Mouse (Mus musculus): ENCODE data around the gene Gmfg. TPM values are rescaled to one million over a fixed set of nuclear protein-coding genes. Genes with fewer than 3 reads are reported as not detected.

The Gmfg gene
- 466 TPM for polyA plus RNA-seq (2017; shearing (Covaris generic))

DNA sequence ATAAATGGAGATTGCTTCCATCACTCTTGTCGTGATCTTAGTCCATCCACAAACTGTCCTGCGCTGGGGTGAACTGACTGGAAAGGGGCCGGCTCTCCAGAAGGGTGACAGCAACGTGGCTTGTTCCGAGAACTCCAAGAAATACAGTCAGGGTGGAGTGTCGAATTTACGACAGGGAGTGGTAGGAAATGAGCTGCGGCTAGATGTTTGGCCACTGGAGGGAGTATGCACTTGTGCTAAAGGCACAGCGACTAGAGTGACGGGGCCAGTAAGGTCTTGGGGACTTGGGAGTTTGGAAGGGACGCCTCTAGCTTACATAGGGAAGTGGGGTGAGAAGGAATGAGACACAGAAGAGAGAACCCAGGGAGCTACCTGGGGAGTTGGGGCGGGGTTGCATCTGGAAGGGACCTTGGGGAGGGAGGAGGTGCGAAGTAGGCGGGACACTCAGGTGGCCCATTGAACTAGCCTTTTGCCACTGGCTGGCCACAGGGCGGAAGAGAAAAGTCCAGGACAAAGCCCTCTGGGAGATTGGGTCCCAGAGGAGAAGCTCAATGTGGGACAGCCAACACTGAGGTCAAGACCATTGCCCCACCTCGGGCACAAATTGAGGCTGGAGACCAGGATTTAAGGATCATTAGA lies at the start of gene Gmfg:
Gene Gmfg (plus strand): TSS at position 516 of the 639 bp plus-strand sequence.

DNA sequence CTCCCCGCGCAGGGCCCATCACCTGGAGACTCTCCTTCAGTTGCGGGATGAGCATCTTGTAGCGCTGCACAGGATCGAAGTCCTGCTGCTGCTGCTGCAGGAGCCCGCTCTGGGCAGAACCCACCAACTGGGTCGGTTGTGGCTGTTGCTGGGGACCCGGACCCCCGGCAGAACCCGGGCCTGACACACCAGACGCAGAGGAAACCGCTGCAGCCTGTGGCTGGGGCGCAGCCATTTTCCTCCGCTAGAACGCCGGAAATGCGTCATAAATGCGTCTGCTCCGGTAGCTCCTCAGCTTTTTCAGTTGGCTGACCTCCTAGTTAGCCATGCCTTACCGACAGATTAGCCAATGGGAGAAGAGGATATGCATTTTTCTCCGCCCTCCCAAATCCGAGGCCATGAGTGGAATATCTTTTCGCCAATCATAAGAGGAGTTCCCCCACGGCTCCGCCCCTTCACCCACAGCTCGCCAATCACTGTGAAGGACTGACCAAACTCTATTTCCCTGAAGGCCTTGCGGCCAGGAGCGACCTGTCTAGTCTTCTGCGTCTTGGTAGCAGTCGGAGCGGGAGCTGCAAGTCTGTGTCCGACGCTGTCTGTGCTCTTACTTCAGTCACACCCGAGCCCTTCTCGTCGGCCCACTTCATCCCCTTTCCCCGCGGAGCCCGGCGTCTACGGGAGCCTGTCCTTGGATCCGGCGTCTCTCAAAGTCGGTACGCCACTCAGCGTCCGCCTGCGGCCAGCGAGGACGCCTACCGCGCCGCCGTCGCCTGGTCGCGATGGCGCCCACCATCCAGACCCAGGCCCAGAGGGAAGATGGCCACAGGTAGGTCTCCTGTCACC lies 44.6 kb upstream of the Gmfg start, which contains the start of the genes Med29 and Paf1:
Gene Med29 (minus strand): TSS at position 280 of the 843 bp plus-strand sequence.
Gene Paf1 (plus strand): TSS at position 523 of the 843 bp plus-strand sequence.

DNA sequence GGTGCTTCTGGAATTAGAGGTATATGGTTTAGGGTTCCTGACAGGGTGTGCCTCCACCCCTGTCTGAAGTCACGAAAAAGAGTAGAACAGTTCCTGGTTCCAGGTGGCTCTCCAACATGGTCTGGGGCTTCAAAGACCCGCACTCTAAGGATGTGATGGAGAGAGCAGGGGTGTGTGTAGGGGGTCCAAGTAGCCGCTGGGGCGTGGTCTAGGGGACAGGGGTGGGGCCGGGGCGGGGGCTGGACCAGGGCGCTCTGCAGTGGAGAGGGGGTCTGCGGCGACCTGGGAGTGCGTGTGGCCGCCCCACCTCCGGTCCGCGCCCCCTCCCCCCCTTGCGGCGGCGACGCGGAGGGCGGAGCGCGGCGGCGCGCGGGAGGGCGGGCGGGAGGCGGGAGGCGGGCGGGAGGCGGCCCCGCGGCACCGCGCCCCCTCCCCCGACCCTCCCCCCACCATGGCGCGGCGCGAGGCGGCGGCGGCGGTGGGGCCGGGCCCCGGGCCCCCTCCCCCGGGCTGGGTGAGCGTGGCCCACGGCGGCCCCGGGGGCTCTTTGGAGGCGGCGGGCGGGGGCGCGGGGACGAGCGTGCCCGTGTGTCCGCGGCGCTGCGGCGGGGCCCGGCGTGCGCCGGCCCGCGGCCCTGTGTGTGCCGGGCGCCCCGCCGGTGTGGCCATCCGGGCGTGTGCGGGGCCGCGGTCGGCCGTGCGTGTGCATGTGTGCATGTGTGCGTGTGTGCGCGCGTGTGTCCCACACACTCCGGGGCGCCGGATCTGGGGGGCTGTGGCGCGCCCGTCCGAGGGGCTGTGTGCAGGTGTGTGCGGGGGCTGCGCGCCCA lies 14.5 kb downstream of the Gmfg start, which contains the start of gene Lrfn1:
Gene Lrfn1 (plus strand): TSS at position 450 of the 830 bp plus-strand sequence.

Other genes starting within 250 kb of the Gmfg start
- gene Eid2, start 169.6 kb upstream of the Gmfg start, polyA plus RNA-seq (2017; shearing (Covaris generic)) = not detected
- gene Eid2b, start 159.7 kb upstream of the Gmfg start, polyA plus RNA-seq (2017; shearing (Covaris generic)) = 2.7 TPM
- gene Selenov, start 146.3 kb upstream of the Gmfg start, polyA plus RNA-seq (2017; shearing (Covaris generic)) = not detected
- not detected for gene Dll3, start 135.2 kb upstream of the Gmfg start, polyA plus RNA-seq (2017; shearing (Covaris generic))
- gene Timm50, start 125.4 kb upstream of the Gmfg start, polyA plus RNA-seq (2017; shearing (Covaris generic)) = 50.8 TPM
- gene Supt5, start 98.7 kb upstream of the Gmfg start, polyA plus RNA-seq (2017; shearing (Covaris generic)) = 196 TPM
- 922 TPM for gene Rps16, start 86.8 kb upstream of the Gmfg start, polyA plus RNA-seq (2017; shearing (Covaris generic))
- 98.2 TPM for gene Plekhg2, start 64.8 kb upstream of the Gmfg start, polyA plus RNA-seq (2017; shearing (Covaris generic))
- 242 TPM for gene Zfp36, start 57.2 kb upstream of the Gmfg start, polyA plus RNA-seq (2017; shearing (Covaris generic))
- 28.4 TPM for gene Med29, start 44.7 kb upstream of the Gmfg start, polyA plus RNA-seq (2017; shearing (Covaris generic))
- gene Paf1, start 44.5 kb upstream of the Gmfg start, polyA plus RNA-seq (2017; shearing (Covaris generic)) = 109 TPM
- not detected for gene Lrfn1, start 14.5 kb downstream of the Gmfg start, polyA plus RNA-seq (2017; shearing (Covaris generic))
- not detected for gene Ifnl2, start 73.0 kb downstream of the Gmfg start, polyA plus RNA-seq (2017; shearing (Covaris generic))
- not detected for gene Ifnl3, start 85.4 kb downstream of the Gmfg start, polyA plus RNA-seq (2017; shearing (Covaris generic))
- not detected for gene Sycn, start 103.4 kb downstream of the Gmfg start, polyA plus RNA-seq (2017; shearing (Covaris generic))
- gene Nccrp1, start 109.8 kb downstream of the Gmfg start, polyA plus RNA-seq (2017; shearing (Covaris generic)) = 0.42 TPM
- 4.0 TPM for gene Samd4b, start 160.7 kb downstream of the Gmfg start, polyA plus RNA-seq (2017; shearing (Covaris generic))
- 5.4 TPM for gene Pak4, start 160.7 kb downstream of the Gmfg start, polyA plus RNA-seq (2017; shearing (Covaris generic))
- not detected for gene Acp7, start 193.9 kb downstream of the Gmfg start, polyA plus RNA-seq (2017; shearing (Covaris generic))